Mouse (Mus musculus) stomach, postnatal 0 days (tissue): ENCODE results near the gene Map3k20.

ENCODE experiments used
- CTCF ChIP-seq: IDR thresholded peaks from 2 replicates; pipeline ENCODE4 v1.5.1; 2016; ENCODE audit warnings: antibody characterized with exemption, low read depth, mild to moderate bottlenecking, moderate library complexity
- EP300 ChIP-seq: optimal IDR thresholded peaks from 2 replicates; pipeline ENCODE3; 2016; ENCODE audit warnings: antibody characterized with exemption

- TF ChIP-seq EP300 (no peak), CTCF (no peak)
Observed at GRCm38 (mm10) chr2:72246376-72246775, 39.1 kb upstream of the Map3k20 start.
